Mouse (Mus musculus) urinary bladder, adult 2 months (tissue): Measurements from ENCODE around the gene 2210011C24Rik. TPM values are rescaled to one million over a fixed set of nuclear protein-coding genes. Genes with fewer than 3 reads are reported as not detected.

Experiments
- DNase-seq: peaks from one replicate; pipeline ENCODE4 v3.0.0; 2022; ENCODE audit warnings: low spot score
- polyA plus RNA-seq: library from polyadenylated mRNA; depleted of rRNA; stranded (reverse); fragments of >200 nt; gene quantifications from 2 replicates; pipeline ENCODE4 v1.2.3, GENCODE M21; 2012; rRNA removed

The 2210011C24Rik gene
- polyA plus RNA-seq, result 0.14 and 0.15 TPM in 2 replicates

GRCm38 (mm10) chr8:84011705-84012498 lies at the start of gene 2210011C24Rik:
2210011C24Rik (minus strand) TSS chr8:84012171.
- no peak for DNase-seq

GRCm38 (mm10) chr8:84060245-84060644 lies 48.3 kb upstream of the 2210011C24Rik start:
- no peak for DNase-seq

GRCm38 (mm10) chr8:84059226-84059625 lies 47.3 kb upstream of the 2210011C24Rik start:
- DNase-seq, result no peak

GRCm38 (mm10) chr8:84057827-84058226 lies 45.9 kb upstream of the 2210011C24Rik start:
- DNase-seq, result no peak

GRCm38 (mm10) chr8:84053229-84053628 lies 41.3 kb upstream of the 2210011C24Rik start:
- no peak for DNase-seq

GRCm38 (mm10) chr8:84052746-84053145 lies 40.8 kb upstream of the 2210011C24Rik start:
- DNase-seq, result no peak

- DNase-seq, result no peak
Observed at GRCm38 (mm10) chr8:84048171-84048570, 36.2 kb upstream of the 2210011C24Rik start.

- no peak for DNase-seq
Observed at GRCm38 (mm10) chr8:84046505-84046904, 34.5 kb upstream of the 2210011C24Rik start.

GRCm38 (mm10) chr8:84044900-84045299 lies 32.9 kb upstream of the 2210011C24Rik start, which contains the start of gene Rln3:
Rln3 (minus strand) TSS chr8:84045000.
- DNase-seq, result no peak

- no peak for DNase-seq
Observed at GRCm38 (mm10) chr8:84044103-84044502, 32.1 kb upstream of the 2210011C24Rik start.

- DNase-seq, result no peak
Observed at GRCm38 (mm10) chr8:84042948-84043342, 31.0 kb upstream of the 2210011C24Rik start.

- no peak for DNase-seq
Observed at GRCm38 (mm10) chr8:84042066-84042947, 30.3 kb upstream of the 2210011C24Rik start, which contains the start of gene Il27ra. Il27ra (minus strand) TSS chr8:84042589.

GRCm38 (mm10) chr8:84039050-84039449 lies 27.1 kb upstream of the 2210011C24Rik start:
- no peak for DNase-seq

- no peak for DNase-seq
Observed at GRCm38 (mm10) chr8:84038015-84038414, 26.0 kb upstream of the 2210011C24Rik start.

- DNase-seq, result no peak
Observed at GRCm38 (mm10) chr8:84032777-84033176, 20.8 kb upstream of the 2210011C24Rik start.

GRCm38 (mm10) chr8:84029272-84029671 lies 17.3 kb upstream of the 2210011C24Rik start:
- DNase-seq, result no peak

- no peak for DNase-seq
Observed at GRCm38 (mm10) chr8:84027449-84027848, 15.5 kb upstream of the 2210011C24Rik start.

- DNase-seq, result no peak
Observed at GRCm38 (mm10) chr8:84025863-84026262, 13.9 kb upstream of the 2210011C24Rik start.

- DNase-seq, result no peak
Observed at GRCm38 (mm10) chr8:84024171-84024570, 12.2 kb upstream of the 2210011C24Rik start.

- no peak for DNase-seq
Observed at GRCm38 (mm10) chr8:84023631-84024030, 11.7 kb upstream of the 2210011C24Rik start.

- DNase-seq, result no peak
Observed at GRCm38 (mm10) chr8:84023085-84023484, 11.1 kb upstream of the 2210011C24Rik start.

GRCm38 (mm10) chr8:84021569-84021968 lies 9.6 kb upstream of the 2210011C24Rik start:
- DNase-seq, result no peak
